Mouse (Mus musculus): Measurements from ENCODE around the gene Nupr1. TPM values are rescaled to one million over a fixed set of nuclear protein-coding genes. Genes with fewer than 3 reads are reported as not detected.

Nupr1 gene
- polyA plus RNA-seq, 1 experiment from 2014 or later: 23.4 TPM

- peak; percentile 21; the same call in 1 of the 2 replicates for ATAC-seq (ENCODE audit: borderline replicate concordance, extremely low read depth, low FRiP score, low TSS enrichment)
- Histone ChIP-seq H3K27ac (no peak overlapping the region), H3K36me3 (no peaks in the 10 kb centered on the region), H3K9ac (peak overlapping the region; percentile 22; the same call in 1 of the 2 replicates), H3K4me3 (no peak overlapping the region), H3K4me2 (peak overlapping the region; percentile 36; the same call in 1 of the 2 replicates), H3K4me1 (peaks cover 16% of the 10 kb centered on the region), H3K9me3 (no peaks in the 10 kb centered on the region), H3K27me3 (peaks cover 32% of the 10 kb centered on the region; the same call in 1 of the 2 replicates)
- WGBS: 7% methylated on average over 16 of the region's 16 CpGs
Observed at GRCm38 (mm10) chr7:126587779-126588178, 42.9 kb downstream of the Nupr1 start.

GRCm38 (mm10) chr7:126586839-126587238, 43.8 kb downstream of the Nupr1 start:
- Histone ChIP-seq H3K9me3 (no peaks in the 10 kb centered on the region), H3K27me3 (peaks cover 28% of the 10 kb centered on the region; the same call in 1 of the 2 replicates), H3K4me2 (no peak overlapping the region), H3K9ac (no peak overlapping the region), H3K36me3 (no peaks in the 10 kb centered on the region), H3K4me1 (peaks cover 21% of the 10 kb centered on the region), H3K27ac (no peak overlapping the region), H3K4me3 (no peak overlapping the region)
- no peak for ATAC-seq (ENCODE audit: borderline replicate concordance, extremely low read depth, low FRiP score, low TSS enrichment)
- 39% methylated on average over 8 of the region's 8 CpGs for WGBS

GRCm38 (mm10) chr7:126585717-126586116, 44.9 kb downstream of the Nupr1 start, which contains the start of gene Cln3:
Gene Cln3 (minus strand): TSS chr7:126585817.
- Histone ChIP-seq H3K4me1 (peaks cover 21% of the 10 kb centered on the region), H3K9ac (no peak within 1 kb of the TSS), H3K27ac (no peak within 1 kb of the TSS), H3K36me3 (no peaks in the 10 kb centered on the region), H3K9me3 (no peaks in the 10 kb centered on the region), H3K27me3 (peaks cover 28% of the 10 kb centered on the region; the same call in 1 of the 2 replicates), H3K4me2 (no peak within 1 kb of the TSS), H3K4me3 (no peak within 1 kb of the TSS)
- WGBS: 67% methylated on average over 6 of the region's 6 CpGs
- ATAC-seq (ENCODE audit: borderline replicate concordance, extremely low read depth, low FRiP score, low TSS enrichment): no peak

- Histone ChIP-seq H3K4me3 (peak within 1 kb of the TSS; percentile 58), H3K27ac (no peak within 1 kb of the TSS), H3K4me1 (peaks cover 21% of the 10 kb centered on the region), H3K4me2 (peak within 1 kb of the TSS; percentile 78), H3K9me3 (no peaks in the 10 kb centered on the region), H3K9ac (no peak within 1 kb of the TSS), H3K27me3 (peaks cover 28% of the 10 kb centered on the region; the same call in 1 of the 2 replicates), H3K36me3 (no peaks in the 10 kb centered on the region)
- WGBS: 73% methylated on average over 8 of the region's 8 CpGs
- ATAC-seq (ENCODE audit: borderline replicate concordance, extremely low read depth, low FRiP score, low TSS enrichment): no peak
Observed at GRCm38 (mm10) chr7:126584506-126584977, 46.1 kb downstream of the Nupr1 start, which contains the start of gene Apobr. Gene Apobr (plus strand): TSS chr7:126584942.

- Histone ChIP-seq H3K9ac (no peak overlapping the region), H3K9me3 (no peaks in the 10 kb centered on the region), H3K4me2 (peak overlapping the region; percentile 78), H3K4me1 (peaks cover 21% of the 10 kb centered on the region), H3K4me3 (peak overlapping the region; percentile 58), H3K27ac (peak overlapping the region; percentile 86; the same call in 1 of the 2 replicates), H3K27me3 (peaks cover 28% of the 10 kb centered on the region; the same call in 1 of the 2 replicates), H3K36me3 (no peaks in the 10 kb centered on the region)
- ATAC-seq (ENCODE audit: borderline replicate concordance, extremely low read depth, low FRiP score, low TSS enrichment): no peak
- 51% methylated on average over 6 of the region's 6 CpGs for WGBS
Observed at GRCm38 (mm10) chr7:126583761-126584160, 46.9 kb downstream of the Nupr1 start.

GRCm38 (mm10) chr7:126583251-126583709, 47.4 kb downstream of the Nupr1 start:
- H3K4me1 ChIP-seq: peaks cover 21% of the 10 kb centered on the region
- peaks cover 28% of the 10 kb centered on the region; the same call in 1 of the 2 replicates for H3K27me3 ChIP-seq
- H3K36me3 ChIP-seq: no peaks in the 10 kb centered on the region
- peak overlapping the region; percentile 78 for H3K4me2 ChIP-seq
- ATAC-seq (ENCODE audit: borderline replicate concordance, extremely low read depth, low FRiP score, low TSS enrichment): peak; percentile 72
- peak overlapping the region; percentile 58 for H3K9ac ChIP-seq
- H3K9me3 ChIP-seq: no peaks in the 10 kb centered on the region
- H3K4me3 ChIP-seq: peak overlapping the region; percentile 58
- WGBS: under 1% methylated on average over 22 of the region's 22 CpGs
- peak overlapping the region; percentile 86 for H3K27ac ChIP-seq

- no peaks in the 10 kb centered on the region for H3K36me3 ChIP-seq
- H3K4me1 ChIP-seq: peaks cover 18% of the 10 kb centered on the region
- peak overlapping the region; percentile 78 for H3K4me2 ChIP-seq
- peaks cover 27% of the 10 kb centered on the region; the same call in 1 of the 2 replicates for H3K27me3 ChIP-seq
- no peaks in the 10 kb centered on the region for H3K9me3 ChIP-seq
- WGBS: 1% methylated on average over 20 of the region's 20 CpGs
- ATAC-seq (ENCODE audit: borderline replicate concordance, extremely low read depth, low FRiP score, low TSS enrichment): peak; percentile 37
- H3K9ac ChIP-seq: peak overlapping the region; percentile 58
- peak overlapping the region; percentile 86 for H3K27ac ChIP-seq
- H3K4me3 ChIP-seq: peak overlapping the region; percentile 58
Observed at GRCm38 (mm10) chr7:126582759-126583158, 47.9 kb downstream of the Nupr1 start.

- H3K4me2 ChIP-seq: no peak overlapping the region
- H3K9me3 ChIP-seq: no peaks in the 10 kb centered on the region
- no peak overlapping the region for H3K9ac ChIP-seq
- peaks cover 12% of the 10 kb centered on the region; the same call in 1 of the 2 replicates for H3K4me1 ChIP-seq
- WGBS: 78% methylated on average over 6 of the region's 6 CpGs
- no peak overlapping the region for H3K27ac ChIP-seq
- peaks cover 16% of the 10 kb centered on the region; the same call in 1 of the 2 replicates for H3K27me3 ChIP-seq
- H3K36me3 ChIP-seq: no peaks in the 10 kb centered on the region
- H3K4me3 ChIP-seq: no peak overlapping the region
- no peak for ATAC-seq (ENCODE audit: borderline replicate concordance, extremely low read depth, low FRiP score, low TSS enrichment)
Observed at GRCm38 (mm10) chr7:126581661-126582060, 49.0 kb downstream of the Nupr1 start.

- Histone ChIP-seq H3K27ac (no peak overlapping the region), H3K4me2 (no peak overlapping the region), H3K4me1 (peaks cover 10% of the 10 kb centered on the region; the same call in 1 of the 2 replicates), H3K9ac (no peak overlapping the region), H3K9me3 (no peaks in the 10 kb centered on the region), H3K27me3 (no peaks in the 10 kb centered on the region), H3K4me3 (no peak overlapping the region), H3K36me3 (peaks cover 6% of the 10 kb centered on the region; the same call in 1 of the 2 replicates)
- no peak for ATAC-seq (ENCODE audit: borderline replicate concordance, extremely low read depth, low FRiP score, low TSS enrichment)
- 32% methylated on average over 8 of the region's 8 CpGs for WGBS
Observed at GRCm38 (mm10) chr7:126579172-126579571, 51.5 kb downstream of the Nupr1 start.

- WGBS: 51% methylated on average over 8 of the region's 8 CpGs
- Histone ChIP-seq H3K36me3 (peaks cover 6% of the 10 kb centered on the region; the same call in 1 of the 2 replicates), H3K9ac (no peak overlapping the region), H3K27me3 (no peaks in the 10 kb centered on the region), H3K4me3 (no peak overlapping the region), H3K27ac (no peak overlapping the region), H3K4me1 (no peaks in the 10 kb centered on the region), H3K4me2 (no peak overlapping the region), H3K9me3 (no peaks in the 10 kb centered on the region)
- ATAC-seq (ENCODE audit: borderline replicate concordance, extremely low read depth, low FRiP score, low TSS enrichment): no peak
Observed at GRCm38 (mm10) chr7:126576946-126577345, 53.7 kb downstream of the Nupr1 start.

Data from lung, embryonic 15.5 days (tissue).